Mouse (Mus musculus): Measurements from ENCODE around the gene Ifngr1. TPM values are rescaled to one million over a fixed set of nuclear protein-coding genes. Genes with fewer than 3 reads are reported as not detected.

The Ifngr1 gene
- 355 TPM for total RNA-seq (2023)

GRCm38 (mm10) chr10:19591641-19592441, at the start of gene Ifngr1:
Gene Ifngr1, plus strand, starts transcription at chr10:19591949.

GRCm38 (mm10) chr10:19621408-19622048, 29.8 kb downstream of the Ifngr1 start, which contains the start of gene Il22ra2:
Gene Il22ra2, plus strand, starts transcription at chr10:19621998.

Other genes with a start within 250 kb of the Ifngr1 start
- 2.3 TPM for gene Olig3, start 235.4 kb upstream of the Ifngr1 start, total RNA-seq (2023)
- 0.34 TPM for gene Il22ra2, start 30.0 kb downstream of the Ifngr1 start, total RNA-seq (2023)
- gene Il20ra, start 120.6 kb downstream of the Ifngr1 start, total RNA-seq (2023): 0.31 TPM